Mouse (Mus musculus): ENCODE data around the gene Crtap.
"Not testable (repeated sequence)": the region's sequence is repeated elsewhere in the genome, so short reads cannot be mapped to it uniquely, and the experiment has no call there.

Gene Crtap

DNA sequence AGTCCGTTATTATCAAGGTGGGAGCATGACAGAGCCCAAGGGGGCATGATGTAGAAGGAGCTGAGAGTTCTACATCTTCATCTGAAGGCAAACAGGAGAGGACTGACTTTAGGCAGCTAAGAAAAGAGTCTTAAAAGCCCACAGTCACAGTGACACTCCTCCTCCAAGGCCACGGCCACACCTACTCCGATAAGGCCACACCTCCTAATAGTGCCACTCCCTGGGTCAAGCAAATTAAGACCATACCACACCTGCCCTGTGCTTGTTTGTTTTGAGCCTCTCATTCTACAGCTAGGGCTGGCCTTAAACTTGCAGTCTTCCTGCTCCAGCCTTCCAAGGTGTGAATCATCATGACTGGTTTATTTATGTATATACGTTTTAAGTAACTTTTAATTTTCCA is 4.8 kb upstream of the Crtap start:
- peak; percentile 26 for DNase-seq (ENCODE audit: low read depth, low spot score)

DNA sequence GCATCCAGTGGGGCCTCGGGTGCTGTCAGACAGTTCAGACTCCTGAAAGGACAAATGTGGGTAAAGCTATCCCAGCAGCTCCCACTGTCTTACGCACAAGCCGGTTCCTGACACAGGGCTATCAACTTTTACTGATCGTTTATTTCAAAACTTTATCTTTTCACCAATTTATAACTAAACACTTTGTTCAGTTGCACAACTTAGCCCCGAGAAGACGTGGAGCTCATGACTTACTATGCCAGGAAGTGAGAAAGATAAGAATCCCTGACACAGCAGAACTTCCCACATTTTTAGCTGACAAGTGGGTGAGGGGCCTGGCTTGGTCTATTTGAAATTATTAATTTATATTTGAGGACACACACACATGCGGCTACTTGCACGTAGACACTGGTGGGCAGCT is 4.2 kb upstream of the Crtap start:
- DNase-seq (ENCODE audit: low read depth, low spot score) = no peak

DNA sequence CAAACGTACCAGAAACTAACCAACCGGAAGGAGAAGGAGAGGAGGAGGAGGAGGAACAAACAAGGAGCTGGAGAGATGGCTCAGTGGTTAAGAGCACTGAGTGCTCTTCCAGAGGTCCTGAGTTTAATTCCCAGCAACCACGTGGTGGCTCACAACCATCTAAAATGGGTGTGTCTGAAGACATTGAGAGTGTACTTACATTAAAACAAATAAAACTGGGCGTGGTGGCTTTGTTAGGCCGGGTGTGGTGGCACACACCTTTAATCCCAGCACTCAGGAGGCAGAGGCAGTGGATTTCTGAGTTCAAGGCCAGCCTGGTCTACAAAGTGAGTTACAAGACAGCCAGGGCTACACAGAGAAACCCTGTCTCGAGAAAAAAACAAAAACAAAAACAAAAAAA is 3.7 kb upstream of the Crtap start:
- not testable (repeated sequence) for DNase-seq (ENCODE audit: low read depth, low spot score)

- DNase-seq (ENCODE audit: low read depth, low spot score) = no peak
These were observed 237 bp upstream of the Crtap start for GRCm38 (mm10) chr9:114390749-114391075.

GRCm38 (mm10) chr9:114389371-114389904 is 1.0 kb downstream of the Crtap start:
- DNase-seq (ENCODE audit: low read depth, low spot score) = peak; percentile 56

DNA sequence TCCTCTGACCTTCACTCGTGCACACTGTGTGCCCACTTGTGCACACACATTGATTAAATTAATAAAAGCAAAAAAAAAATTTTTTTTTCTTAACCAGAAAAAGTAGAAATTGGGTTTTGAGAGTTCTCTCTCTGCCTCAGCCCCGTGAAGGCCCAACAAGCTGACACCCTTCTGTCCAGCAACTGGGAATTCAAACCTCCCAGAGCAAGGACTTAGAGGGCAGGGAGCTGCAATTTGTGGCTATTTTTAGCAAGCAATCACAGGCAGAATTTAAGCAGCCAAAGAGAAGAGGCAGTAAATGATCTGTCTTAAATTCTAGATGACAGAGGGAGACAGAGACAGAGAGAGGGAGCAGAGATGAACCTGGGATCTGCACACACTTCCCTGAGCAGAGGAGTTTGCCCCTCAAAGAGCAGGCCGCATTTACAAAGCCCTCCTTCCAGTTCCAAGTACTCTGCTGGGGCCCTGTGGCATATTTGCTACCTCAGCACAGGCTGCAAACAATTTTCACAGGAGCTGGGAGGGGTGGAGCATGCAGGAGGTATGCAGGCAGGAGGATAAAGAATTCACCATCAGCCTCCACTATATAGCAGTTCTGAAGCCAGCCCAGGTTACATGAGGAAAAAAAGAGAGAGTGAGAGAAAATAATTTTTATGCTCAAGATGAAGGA is 1.6 kb downstream of the Crtap start:
- DNase-seq (ENCODE audit: low read depth, low spot score) = no peak

- no peak for DNase-seq (ENCODE audit: low read depth, low spot score)
These were observed 2.2 kb downstream of the Crtap start for GRCm38 (mm10) chr9:114388288-114388687.

DNA sequence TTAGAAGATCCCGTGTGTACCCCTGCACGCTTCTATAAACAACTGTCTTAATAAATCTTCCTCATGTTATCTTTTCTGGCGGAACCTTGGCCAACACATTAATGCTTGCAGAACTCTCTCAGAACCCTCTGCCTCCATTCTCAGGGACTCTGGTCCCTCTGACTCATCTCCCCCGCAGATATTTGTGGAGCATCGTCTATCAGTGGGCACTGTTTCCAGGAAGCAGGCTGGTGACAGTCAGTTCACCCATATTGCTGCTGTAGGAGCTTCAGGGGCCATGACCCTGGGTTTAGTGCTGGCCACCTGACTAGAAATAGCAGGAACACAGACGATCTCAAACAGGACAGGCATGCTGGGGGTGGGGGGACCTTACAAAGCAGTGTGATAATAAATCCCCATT is 3.4 kb downstream of the Crtap start:
- DNase-seq (ENCODE audit: low read depth, low spot score) = no peak

GRCm38 (mm10) chr9:114385160-114385559 is 5.3 kb downstream of the Crtap start:
- no peak for DNase-seq (ENCODE audit: low read depth, low spot score)

GRCm38 (mm10) chr9:114384691-114385090 is 5.8 kb downstream of the Crtap start:
- DNase-seq (ENCODE audit: low read depth, low spot score) = no peak

DNA sequence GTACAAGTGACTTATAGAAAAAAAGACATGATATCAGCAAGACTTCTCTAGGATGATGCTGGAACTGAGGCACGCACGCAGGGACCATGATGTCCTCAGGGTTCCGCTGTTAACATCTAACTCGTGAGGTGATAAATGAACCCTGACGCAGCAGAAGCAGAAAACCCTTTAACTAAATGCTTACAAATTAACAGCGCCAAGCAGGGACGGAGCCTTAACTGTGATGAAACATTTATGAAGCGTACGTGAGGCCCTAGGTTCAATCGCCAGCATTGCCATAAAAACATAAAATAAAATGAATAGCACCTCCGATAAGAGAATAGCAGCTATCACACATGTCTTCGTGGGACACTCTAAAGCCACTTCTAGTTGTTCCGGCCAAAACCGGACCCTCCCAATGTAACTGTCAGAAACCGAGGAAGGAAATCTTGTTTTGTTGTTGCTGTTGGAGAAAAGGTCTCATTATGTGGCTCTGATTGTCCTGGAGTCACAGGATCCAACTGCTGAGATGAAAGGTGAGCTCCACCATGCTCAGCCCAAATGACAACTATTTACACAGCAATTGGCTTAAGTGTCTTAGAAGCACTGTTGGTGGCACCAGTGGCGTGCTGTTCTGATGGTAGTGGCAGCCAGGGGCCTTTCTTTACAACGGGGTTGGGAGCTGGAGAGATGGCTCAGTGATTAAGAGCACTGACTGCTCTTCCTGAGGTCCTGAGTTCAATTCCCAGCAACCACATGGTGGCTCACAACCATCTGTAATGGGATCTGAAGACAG is 7.4 kb downstream of the Crtap start:
- DNase-seq (ENCODE audit: low read depth, low spot score) = no peak

DNA sequence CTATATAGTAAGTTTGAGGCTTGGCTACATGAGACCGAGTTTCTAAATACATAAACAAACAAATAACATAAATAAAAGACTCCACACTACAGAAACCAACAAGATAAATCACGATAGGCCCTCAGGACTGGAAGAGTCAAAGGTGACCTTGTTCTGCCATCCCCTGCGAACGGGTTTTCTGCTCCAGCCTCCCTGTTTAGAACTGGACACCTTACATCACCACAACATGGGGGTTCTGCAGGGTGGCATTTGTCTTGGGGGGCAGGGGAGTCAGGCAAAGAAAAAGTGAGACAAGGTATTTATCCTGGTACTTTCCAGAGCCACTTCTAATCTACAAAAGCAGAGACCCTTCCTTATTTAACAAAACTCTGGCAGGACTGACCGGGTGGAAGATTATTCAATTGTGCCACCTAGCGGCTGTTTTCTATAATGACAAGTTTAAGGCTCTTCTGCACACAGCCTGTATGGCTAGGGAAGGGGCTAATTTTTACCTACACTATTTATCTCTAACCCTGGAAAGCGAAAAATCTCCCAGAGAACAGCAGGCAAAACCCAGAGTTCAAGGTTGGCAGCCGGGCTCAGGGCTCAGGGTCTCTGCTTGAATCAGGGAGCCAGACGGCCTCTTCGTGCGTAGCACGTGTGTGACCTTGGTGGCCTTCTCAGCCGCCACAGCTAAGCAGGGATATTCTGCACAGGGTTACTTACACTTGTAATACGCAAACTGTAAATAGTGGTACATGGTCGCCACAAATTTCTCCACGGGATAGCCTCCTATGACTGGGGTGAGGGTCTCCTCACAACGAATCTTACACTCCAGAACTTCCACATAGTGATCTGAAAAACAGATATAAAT is 9.4 kb downstream of the Crtap start:
- peak; percentile 64 for DNase-seq (ENCODE audit: low read depth, low spot score)

DNA sequence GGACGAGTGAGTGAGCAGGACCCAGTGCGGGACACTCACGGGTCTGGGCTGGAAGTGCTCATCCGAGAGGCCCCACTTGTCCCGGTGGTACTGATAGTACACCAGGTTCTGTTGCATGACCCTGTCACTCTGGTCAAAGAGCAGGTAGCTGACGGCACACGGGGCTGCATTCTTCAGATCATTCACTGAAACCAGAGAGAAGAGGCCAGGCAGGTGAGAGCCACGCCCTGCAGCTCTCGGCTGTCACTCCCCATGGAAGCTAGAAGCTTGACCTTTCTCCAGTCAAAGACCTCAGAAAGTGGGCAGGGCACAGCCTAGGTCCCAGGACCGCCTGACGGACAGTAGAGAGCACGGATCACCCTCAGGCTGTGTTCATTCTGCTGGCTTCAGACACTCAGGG is 10.6 kb downstream of the Crtap start:
- no peak for DNase-seq (ENCODE audit: low read depth, low spot score)

- DNase-seq (ENCODE audit: low read depth, low spot score) = no peak
These were observed 13.3 kb downstream of the Crtap start for GRCm38 (mm10) chr9:114377168-114377567.

DNA sequence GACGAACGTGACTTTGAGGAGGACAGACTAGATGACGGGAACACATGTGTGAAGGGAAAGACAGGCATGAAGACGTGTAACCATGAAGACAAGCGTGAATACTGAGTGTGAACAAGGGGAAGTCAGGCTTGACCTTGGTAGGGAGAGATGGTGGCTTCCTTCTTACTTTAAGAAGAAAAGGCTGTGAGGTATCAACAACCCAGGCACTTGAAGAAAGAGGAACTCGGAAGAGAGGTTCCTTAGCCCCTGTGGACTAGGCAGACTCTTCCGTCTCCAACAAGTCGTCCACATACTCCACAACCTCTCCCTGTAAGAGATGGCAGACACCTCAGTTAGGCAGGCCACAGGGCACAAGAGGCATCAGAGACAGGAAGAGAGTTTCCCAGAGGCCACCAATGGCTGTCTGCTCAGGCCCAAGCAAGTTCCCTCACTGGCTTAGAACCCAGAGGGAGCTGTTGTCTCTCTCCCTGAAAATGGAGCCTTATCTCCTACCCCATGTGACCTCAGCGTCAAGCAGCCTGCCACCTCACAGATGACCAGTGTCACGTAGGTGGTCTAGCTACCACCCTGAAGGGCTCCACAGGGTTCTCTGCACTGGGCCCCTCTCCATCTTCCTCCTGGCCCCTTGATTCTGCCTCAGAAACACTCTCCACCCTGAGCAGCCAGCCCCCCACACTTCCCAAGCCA is 15.1 kb downstream of the Crtap start:
- no peak for DNase-seq (ENCODE audit: low read depth, low spot score)

GRCm38 (mm10) chr9:114371717-114372116 is 18.8 kb downstream of the Crtap start:
- peak; percentile 30 for DNase-seq (ENCODE audit: low read depth, low spot score)

GRCm38 (mm10) chr9:114369389-114369788 is 21.1 kb downstream of the Crtap start:
- not testable (repeated sequence) for DNase-seq (ENCODE audit: low read depth, low spot score)

DNA sequence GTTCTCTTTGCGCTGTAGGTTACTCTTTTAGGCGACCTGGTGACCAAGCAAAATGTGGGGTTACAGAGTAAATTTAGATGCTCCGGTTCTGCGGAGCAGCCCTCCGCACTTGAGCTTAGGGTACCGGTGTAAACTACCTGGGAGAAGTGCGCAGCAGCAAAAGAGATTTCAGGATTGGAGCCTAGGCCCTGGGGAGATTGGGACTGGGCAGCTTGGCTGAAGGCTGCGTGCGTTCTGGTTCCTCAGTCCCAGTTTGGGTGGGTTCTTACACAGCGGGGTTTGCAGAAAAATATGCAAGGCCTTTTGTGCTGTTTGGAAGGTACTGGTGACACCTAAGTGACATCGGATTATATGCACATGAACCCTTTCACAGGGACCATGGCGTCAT is 22.0 kb downstream of the Crtap start:
- no peak for DNase-seq (ENCODE audit: low read depth, low spot score)

DNA sequence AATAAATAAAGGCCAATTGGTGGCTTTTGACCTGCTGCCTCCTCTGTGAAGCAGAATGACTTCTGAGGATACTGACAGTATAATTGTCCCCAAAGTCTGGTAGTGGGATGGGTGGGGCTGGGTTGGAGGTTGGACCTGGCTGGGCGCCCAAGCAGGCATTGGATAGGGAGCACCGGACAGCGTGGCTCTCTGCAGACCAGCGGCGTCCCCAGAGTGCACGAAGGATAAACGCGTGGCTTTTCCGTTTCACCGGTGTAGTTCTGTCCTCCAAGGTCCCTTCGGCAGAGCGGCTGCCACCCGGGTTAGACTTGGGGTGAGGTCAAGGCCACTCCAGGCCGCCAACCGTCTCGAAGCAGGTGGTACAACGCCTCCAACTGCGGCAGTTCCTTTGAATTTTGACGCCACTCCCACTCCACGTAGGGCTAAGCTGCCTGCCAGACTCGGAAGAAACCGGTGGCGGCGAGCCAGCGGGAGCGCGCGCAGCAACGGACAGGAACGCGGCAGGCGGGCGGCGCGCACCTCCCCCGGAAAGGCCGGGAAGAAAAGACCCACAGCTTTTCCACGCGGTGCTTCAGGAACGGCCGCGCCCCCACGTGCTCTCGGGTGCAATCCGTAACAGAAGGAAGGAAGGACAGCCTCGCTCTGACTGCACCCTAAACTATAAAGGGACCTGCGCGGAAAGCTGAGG is 22.5 kb downstream of the Crtap start:
- no peak for DNase-seq (ENCODE audit: low read depth, low spot score)

DNA sequence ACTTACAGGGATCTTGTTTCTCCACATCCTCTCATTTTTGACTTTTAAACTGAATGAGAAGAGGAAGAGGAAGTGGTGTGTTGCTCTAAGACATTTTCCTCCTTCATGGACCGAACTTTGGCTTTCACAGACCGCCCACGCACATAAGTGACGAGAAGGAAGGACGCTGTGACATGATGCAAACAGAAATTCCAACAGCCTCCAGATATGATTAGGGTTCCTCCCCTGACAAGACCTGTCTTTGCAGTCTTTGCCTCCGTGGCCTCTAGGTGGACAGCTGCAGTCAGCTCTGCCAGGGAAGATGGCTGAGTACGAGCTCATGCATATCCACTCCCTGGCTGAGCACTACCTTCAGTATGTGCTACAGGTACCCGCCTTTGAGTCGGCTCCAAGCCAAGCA is 60.6 kb downstream of the Crtap start, which contains the start of gene Bcl2a1c:
TSS of gene Bcl2a1c (plus strand) at position 281 of the 400 bp plus-strand sequence.
- peak; percentile 3 for DNase-seq (ENCODE audit: low read depth, low spot score)

GRCm38 (mm10) chr9:114328332-114328731 is 62.1 kb downstream of the Crtap start:
- DNase-seq (ENCODE audit: low read depth, low spot score) = not testable (repeated sequence)
